Mouse (Mus musculus) small intestine, adult 2 months (tissue): ENCODE measurements at regions not wholly inside any gene's neighbourhood (a gene's known extent, or its start where the extent isn't known, plus 50 kb on each side); places are given as distances from the start of the nearest gene placed in this dataset.

ENCODE experiments used
- CTCF ChIP-seq: fragments of 200-500 bp; IDR thresholded peaks from 2 replicates; pipeline ENCODE4 v1.5.1; 2012; ENCODE audit warnings: low read depth, mild to moderate bottlenecking, control low read depth, inconsistent platforms, low read length, moderate library complexity, mixed read lengths; ENCODE audit not compliant: insufficient replicate concordance, insufficient read length; ENCODE audit errors: extremely low read depth
- POLR2A ChIP-seq: fragments of 200-500 bp; IDR thresholded peaks from 2 replicates; pipeline ENCODE4 v1.6.1; 2012; ENCODE audit warnings: low read depth, mild to moderate bottlenecking, control low read depth, inconsistent platforms, low read length, moderate library complexity

DNA sequence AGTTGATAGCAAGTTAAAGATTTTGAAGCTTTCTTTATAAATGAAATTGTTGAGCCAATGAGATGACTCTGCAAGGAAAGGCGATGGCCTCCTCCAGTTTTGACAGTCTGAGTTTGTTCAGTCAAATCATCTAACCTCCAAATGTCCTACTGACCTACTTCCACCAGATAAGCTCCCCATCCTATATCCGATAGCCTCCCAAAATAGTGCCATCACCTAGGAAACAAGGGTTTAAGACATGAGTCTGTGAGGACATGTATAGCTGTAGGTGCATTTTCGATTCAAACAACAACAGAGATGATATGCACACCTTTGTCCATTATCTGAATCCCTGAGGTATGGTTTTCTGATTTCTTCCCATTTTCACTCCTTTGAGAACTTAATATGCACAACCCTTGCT lies 126.0 kb upstream of the Tnfaip3 start:
- TF ChIP-seq CTCF, result no peak
- TF ChIP-seq POLR2A, result no peak
